Mouse (Mus musculus): ENCODE measurements at regions not wholly inside any gene's neighbourhood (a gene's known extent, or its start where the extent isn't known, plus 50 kb on each side); places are given as distances from the start of the nearest gene placed in this dataset.
"Not testable (repeated sequence)": the region's sequence is repeated elsewhere in the genome, so short reads cannot be mapped to it uniquely, and the experiment has no call there.

GRCm38 (mm10) chr3:38275321-38275720 lies 209.3 kb downstream of the Ankrd50 start:
- TF ChIP-seq POLR2A (IDR thresholded peaks at IDR 0.05; ENCODE audit: insufficient read depth, low read depth, low read length) (no peak), CTCF (IDR thresholded peaks at IDR 0.05; ENCODE audit: insufficient read depth, low read depth, low read length) (no peak)
- H3K27ac ChIP-seq (ENCODE audit: insufficient read depth, low read depth, low read length), result no peak overlapping the region
- WGBS, result 89% methylated on average over 2 of the region's 2 CpGs
- 0 out of 2 replicates have a peak, but pooled peaks cover 2% of the 10 kb centered on the region for H3K4me1 ChIP-seq (ENCODE audit: control insufficient read depth, insufficient read depth, low read length)
- H3K4me3 ChIP-seq (ENCODE audit: insufficient read depth, low read depth, low read length), result no peak overlapping the region

- H3K4me3 ChIP-seq (ENCODE audit: insufficient read depth, low read depth, low read length), result no peak overlapping the region
- TF ChIP-seq CTCF (IDR thresholded peaks at IDR 0.05; ENCODE audit: insufficient read depth, low read depth, low read length), result no peak
- no peak for TF ChIP-seq POLR2A (IDR thresholded peaks at IDR 0.05; ENCODE audit: insufficient read depth, low read depth, low read length)
- H3K4me1 ChIP-seq (ENCODE audit: control insufficient read depth, insufficient read depth, low read length), result 0 out of 2 replicates have a peak, but pooled peaks cover 2% of the 10 kb centered on the region
- no peak overlapping the region for H3K27ac ChIP-seq (ENCODE audit: insufficient read depth, low read depth, low read length)
- 65% methylated on average over 6 of the region's 6 CpGs for WGBS
Measured at GRCm38 (mm10) chr3:38270742-38271141, 213.9 kb downstream of the Ankrd50 start.

- H3K4me3 ChIP-seq (ENCODE audit: insufficient read depth, low read depth, low read length), result no peak overlapping the region
- H3K4me1 ChIP-seq (ENCODE audit: control insufficient read depth, insufficient read depth, low read length), result 0 out of 2 replicates have a peak, but pooled peaks cover 2% of the 10 kb centered on the region
- TF ChIP-seq CTCF (IDR thresholded peaks at IDR 0.05; ENCODE audit: insufficient read depth, low read depth, low read length) (no peak), POLR2A (IDR thresholded peaks at IDR 0.05; ENCODE audit: insufficient read depth, low read depth, low read length) (no peak)
- WGBS, result 94% methylated on average over 7 of the region's 7 CpGs
- no peak overlapping the region for H3K27ac ChIP-seq (ENCODE audit: insufficient read depth, low read depth, low read length)
Measured at GRCm38 (mm10) chr3:38268226-38268625, 216.4 kb downstream of the Ankrd50 start.

- Histone ChIP-seq H3K4me1 (ENCODE audit: control insufficient read depth, insufficient read depth, low read length) (peaks cover 7% of the 10 kb centered on the region), H3K27ac (ENCODE audit: insufficient read depth, low read depth, low read length) (no peak overlapping the region), H3K4me3 (ENCODE audit: insufficient read depth, low read depth, low read length) (no peak overlapping the region)
- TF ChIP-seq POLR2A (IDR thresholded peaks at IDR 0.05; ENCODE audit: insufficient read depth, low read depth, low read length), result no peak
- no peak for TF ChIP-seq CTCF (IDR thresholded peaks at IDR 0.05; ENCODE audit: insufficient read depth, low read depth, low read length)
- 71% methylated on average over 16 of the region's 16 CpGs for WGBS
Measured at GRCm38 (mm10) chr3:38263261-38264141, 221.1 kb downstream of the Ankrd50 start.

GRCm38 (mm10) chr3:38261326-38262075 lies 223.1 kb downstream of the Ankrd50 start:
- 24% methylated on average over 11 of the region's 11 CpGs for WGBS
- Histone ChIP-seq H3K4me1 (ENCODE audit: control insufficient read depth, insufficient read depth, low read length) (peaks cover 7% of the 10 kb centered on the region), H3K4me3 (ENCODE audit: insufficient read depth, low read depth, low read length) (no peak overlapping the region), H3K27ac (ENCODE audit: insufficient read depth, low read depth, low read length) (peak overlapping the region; percentile 29; the same call in 1 of the 2 replicates)
- TF ChIP-seq POLR2A (IDR thresholded peaks at IDR 0.05; ENCODE audit: insufficient read depth, low read depth, low read length) (no peak), CTCF (IDR thresholded peaks at IDR 0.05; ENCODE audit: insufficient read depth, low read depth, low read length) (no peak)

- not testable (repeated sequence) for H3K4me1 ChIP-seq (ENCODE audit: control insufficient read depth, insufficient read depth, low read length); H3K27ac ChIP-seq (ENCODE audit: insufficient read depth, low read depth, low read length); H3K4me3 ChIP-seq (ENCODE audit: insufficient read depth, low read depth, low read length)
- 96% methylated on average over 8 of the region's 8 CpGs for WGBS
Measured at GRCm38 (mm10) chr3:38259223-38259622, 225.4 kb downstream of the Ankrd50 start.

GRCm38 (mm10) chr3:38257843-38258290 lies 226.8 kb downstream of the Ankrd50 start:
- Histone ChIP-seq H3K4me3 (ENCODE audit: insufficient read depth, low read depth, low read length) (no peak overlapping the region), H3K27ac (ENCODE audit: insufficient read depth, low read depth, low read length) (no peak overlapping the region), H3K4me1 (ENCODE audit: control insufficient read depth, insufficient read depth, low read length) (peaks cover 7% of the 10 kb centered on the region)
- TF ChIP-seq CTCF (IDR thresholded peaks at IDR 0.05; ENCODE audit: insufficient read depth, low read depth, low read length), result no peak
- TF ChIP-seq POLR2A (IDR thresholded peaks at IDR 0.05; ENCODE audit: insufficient read depth, low read depth, low read length), result no peak
- WGBS, result 84% methylated on average over 14 of the region's 14 CpGs

- no peak for TF ChIP-seq POLR2A (IDR thresholded peaks at IDR 0.05; ENCODE audit: insufficient read depth, low read depth, low read length)
- WGBS, result 87% methylated on average over 14 of the region's 14 CpGs
- Histone ChIP-seq H3K4me3 (ENCODE audit: insufficient read depth, low read depth, low read length) (no peak overlapping the region), H3K27ac (ENCODE audit: insufficient read depth, low read depth, low read length) (no peak overlapping the region), H3K4me1 (ENCODE audit: control insufficient read depth, insufficient read depth, low read length) (peaks cover 6% of the 10 kb centered on the region)
Measured at GRCm38 (mm10) chr3:38257076-38257842, 227.4 kb downstream of the Ankrd50 start.
